Mouse (Mus musculus) forebrain, embryonic 13.5 days (tissue): ENCODE results near the gene Ehbp1. TPM values are rescaled to one million over a fixed set of nuclear protein-coding genes. Genes with fewer than 3 reads are reported as not detected.

Experiments used
- ATAC-seq: fragments of 200-750 bp; cut with Nextera tagmentation; 2 replicates; pipeline ENCODE4 v1.8.0; 2017
- H3K27ac ChIP-seq: fragments of 300-500 bp; sonication (generic); 2 replicates; pipeline ENCODE4 v1.5.1; 2015; ENCODE audit warnings: inconsistent platforms, mild to moderate bottlenecking, moderate library complexity
- H3K27me3 ChIP-seq: fragments of 300-500 bp; sonication (generic); 2 replicates; pipeline ENCODE4 v1.6.1; 2015; ENCODE audit warnings: mild to moderate bottlenecking, inconsistent platforms
- H3K36me3 ChIP-seq: fragments of 300-500 bp; sonication (generic); 2 replicates; pipeline ENCODE4 v1.6.1; 2015; ENCODE audit warnings: mild to moderate bottlenecking, inconsistent platforms; ENCODE audit not compliant: poor library complexity, severe bottlenecking
- H3K4me1 ChIP-seq: fragments of 300-500 bp; sonication (generic); 2 replicates; pipeline ENCODE4 v1.6.1; 2015; ENCODE audit warnings: inconsistent platforms
- H3K4me2 ChIP-seq: fragments of 300-500 bp; sonication (generic); 2 replicates; pipeline ENCODE4 v1.6.1; 2015; ENCODE audit warnings: inconsistent platforms, mild to moderate bottlenecking, moderate library complexity
- H3K4me3 ChIP-seq: fragments of 300-500 bp; sonication (generic); 2 replicates; pipeline ENCODE4 v1.5.1; 2015; ENCODE audit warnings: mild to moderate bottlenecking, inconsistent platforms
- H3K9ac ChIP-seq: fragments of 300-500 bp; sonication (generic); 2 replicates; pipeline ENCODE4 v1.6.1; 2015; ENCODE audit warnings: mild to moderate bottlenecking, inconsistent platforms
- H3K9me3 ChIP-seq: fragments of 300-500 bp; sonication (generic); replicated peaks from 2 replicates; pipeline ENCODE4 v1.6.1; 2016; ENCODE audit warnings: inconsistent platforms
- WGBS: fragments of 180-500 bp; shearing (Covaris S2); methylation state at CpG from one replicate; pipeline ENCODE4 v1.1.7; 2015; 5-methylcytosine and 5-hydroxymethylcytosine counted together
- polyA plus RNA-seq: library from polyadenylated mRNA; unstranded; fragments of >200 nt; fragmentation: Nextera tagmentation; extraction: Ambion mirVana; gene quantifications from 2 replicates; pipeline ENCODE4 v1.2.1, GENCODE M21; 2015

The Ehbp1 gene
- polyA plus RNA-seq, 1 experiment from 2014 or later: 14.6 TPM

DNA sequence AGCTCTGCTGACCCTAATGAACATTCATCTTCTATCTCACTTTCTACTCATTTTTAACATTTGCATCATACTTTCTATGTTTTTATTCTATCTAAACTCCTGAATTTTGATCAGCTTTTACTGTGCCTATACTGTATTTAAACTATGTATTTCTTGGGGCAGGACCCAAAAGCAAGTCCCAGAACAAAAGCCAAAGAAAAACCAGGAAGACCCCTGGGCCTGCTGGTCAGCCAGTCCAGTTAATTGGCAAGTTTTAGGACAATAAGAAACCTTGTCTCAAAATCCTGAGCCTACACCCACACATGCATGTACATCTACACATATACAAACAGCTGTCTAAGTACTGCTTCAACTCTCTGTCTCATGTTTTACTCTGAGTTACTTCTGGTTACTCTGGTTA, 161.9 kb downstream of the Ehbp1 start:
- ATAC-seq: no peak
- Histone ChIP-seq H3K36me3 (no peaks in the 10 kb centered on the region), H3K9me3 (no peaks in the 10 kb centered on the region), H3K9ac (no peak overlapping the region), H3K27ac (no peak overlapping the region), H3K4me2 (no peak overlapping the region), H3K27me3 (no peaks in the 10 kb centered on the region), H3K4me1 (no peaks in the 10 kb centered on the region), H3K4me3 (no peak overlapping the region)

DNA sequence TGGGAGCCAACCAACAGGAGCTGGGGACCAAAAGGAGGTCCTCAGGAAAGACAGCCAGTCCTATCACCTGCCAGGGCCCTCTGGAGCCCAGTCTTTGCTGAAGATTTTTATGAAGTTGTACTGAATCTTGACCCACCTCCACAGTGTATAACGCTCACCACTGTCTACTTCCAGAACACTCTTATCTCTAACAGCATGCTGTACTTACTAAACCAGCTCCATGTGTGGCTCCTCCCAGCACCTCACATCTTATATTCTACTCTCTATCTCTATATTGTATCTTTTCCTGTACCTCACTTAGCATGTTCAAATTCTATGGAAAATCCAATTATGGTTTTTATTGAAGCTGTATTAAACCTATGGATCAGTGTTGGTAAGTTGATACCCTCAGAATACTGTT, 163.5 kb downstream of the Ehbp1 start:
- WGBS: 90% methylated on average over 1 of the region's 1 CpGs
- Histone ChIP-seq H3K36me3 (no peaks in the 10 kb centered on the region), H3K9ac (no peak overlapping the region), H3K9me3 (no peaks in the 10 kb centered on the region), H3K4me3 (no peak overlapping the region), H3K4me1 (no peaks in the 10 kb centered on the region), H3K27me3 (no peaks in the 10 kb centered on the region), H3K27ac (no peak overlapping the region), H3K4me2 (no peak overlapping the region)
- ATAC-seq: no peak

DNA sequence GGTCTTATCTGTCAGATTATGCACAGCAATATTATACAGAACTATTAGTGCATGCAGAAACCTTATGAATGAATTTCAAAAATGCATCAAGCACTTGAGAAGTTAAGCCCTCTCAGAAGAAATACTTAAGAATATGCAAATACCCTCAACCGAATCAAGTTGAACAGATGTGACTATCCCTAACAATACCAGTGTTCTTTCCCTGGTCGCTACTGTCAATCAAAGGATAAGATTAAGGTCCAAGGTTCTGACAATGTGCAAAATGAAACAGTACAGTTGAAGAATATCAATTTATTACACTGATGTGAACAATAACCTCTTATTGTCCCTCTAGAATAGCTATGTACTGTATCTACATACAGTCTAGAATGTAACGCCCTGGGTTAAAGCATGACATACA, 167.8 kb downstream of the Ehbp1 start:
- Histone ChIP-seq H3K9me3 (no peaks in the 10 kb centered on the region), H3K4me3 (no peak overlapping the region), H3K4me2 (no peak overlapping the region), H3K9ac (no peak overlapping the region), H3K27me3 (no peaks in the 10 kb centered on the region), H3K27ac (no peak overlapping the region), H3K4me1 (no peaks in the 10 kb centered on the region), H3K36me3 (peaks cover 10% of the 10 kb centered on the region)
- 50% methylated on average over 3 of the region's 3 CpGs for WGBS
- no peak for ATAC-seq

DNA sequence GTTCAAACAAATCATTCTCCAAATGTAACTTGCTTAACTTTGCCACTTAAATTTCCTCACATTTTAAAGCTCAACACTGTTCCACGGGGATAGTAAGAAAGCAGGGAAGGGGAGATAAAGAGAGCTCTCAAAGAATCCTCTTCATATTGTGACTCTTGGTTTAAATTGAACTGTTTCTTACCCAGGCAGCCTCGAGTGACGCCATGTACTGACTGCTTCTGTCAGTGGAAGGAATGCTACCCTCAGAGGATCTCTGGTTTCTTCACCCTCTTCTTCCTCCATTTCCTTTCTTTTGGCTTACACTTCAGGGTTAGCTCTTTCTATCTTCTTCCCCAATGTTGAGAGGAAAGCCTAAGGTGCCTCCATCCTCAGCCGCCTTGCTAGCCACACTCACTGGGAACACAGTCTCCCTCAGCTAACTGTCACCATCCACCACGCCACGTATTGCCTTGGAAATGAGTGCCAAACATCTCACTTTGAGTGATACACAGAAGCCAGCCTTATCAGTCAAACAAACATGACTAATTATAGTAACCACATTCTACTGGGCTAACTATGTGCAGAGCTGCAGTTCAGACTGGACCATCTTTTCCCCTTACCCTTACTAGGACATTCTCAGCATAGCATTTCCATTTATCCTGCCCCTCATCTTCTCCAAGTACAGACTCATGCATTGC, 171.0 kb downstream of the Ehbp1 start:
- Histone ChIP-seq H3K4me3 (no peak overlapping the region), H3K9me3 (no peaks in the 10 kb centered on the region), H3K9ac (no peak overlapping the region), H3K36me3 (peaks cover 16% of the 10 kb centered on the region), H3K27ac (no peak overlapping the region), H3K27me3 (no peaks in the 10 kb centered on the region), H3K4me1 (no peaks in the 10 kb centered on the region), H3K4me2 (no peak overlapping the region)
- no peak for ATAC-seq
- 94% methylated on average over 6 of the region's 6 CpGs for WGBS

DNA sequence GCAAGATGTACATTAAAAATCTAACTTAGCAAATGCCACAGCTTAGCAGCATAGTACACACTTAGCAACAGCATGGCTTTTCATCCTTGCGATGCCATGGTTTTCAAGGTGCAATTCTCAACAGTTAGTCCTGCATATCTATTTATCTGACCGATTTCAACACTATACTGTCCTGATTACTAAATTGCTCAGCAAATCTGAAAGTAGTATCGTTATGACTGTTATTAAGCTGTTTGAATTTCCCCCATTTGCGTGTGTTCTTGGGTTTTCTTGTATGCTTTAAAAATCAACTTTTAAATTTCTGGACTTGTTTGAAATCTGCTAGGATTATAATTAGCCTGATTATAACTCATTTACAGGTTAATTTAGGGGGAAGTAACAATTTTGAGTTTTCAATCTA, 184.2 kb downstream of the Ehbp1 start:
- Histone ChIP-seq H3K9ac (no peak overlapping the region), H3K4me2 (no peak overlapping the region), H3K4me3 (no peak overlapping the region), H3K27ac (no peak overlapping the region), H3K27me3 (no peaks in the 10 kb centered on the region), H3K9me3 (no peaks in the 10 kb centered on the region), H3K36me3 (no peaks in the 10 kb centered on the region), H3K4me1 (no peaks in the 10 kb centered on the region)
- 90% methylated on average over 4 of the region's 4 CpGs for WGBS
- no peak for ATAC-seq

DNA sequence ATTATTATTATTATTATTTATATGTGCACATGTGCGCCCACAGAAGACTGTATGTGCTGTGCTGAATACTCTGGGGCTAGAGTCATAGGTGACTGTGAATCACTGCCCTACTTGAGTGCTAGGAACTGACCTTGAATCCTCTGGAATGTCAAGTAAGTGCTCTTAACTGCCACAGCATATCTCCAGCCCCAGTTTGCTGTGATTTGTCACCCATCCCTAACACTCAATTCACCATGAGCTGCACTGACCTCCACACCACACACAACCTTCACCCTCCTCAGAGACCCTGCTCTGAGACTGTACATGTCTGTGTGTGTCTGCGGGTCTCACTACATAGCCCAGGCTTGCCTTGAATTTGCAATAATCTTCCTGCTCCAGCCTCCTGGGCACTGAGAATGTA, 185.9 kb downstream of the Ehbp1 start:
- H3K27ac ChIP-seq: no peak overlapping the region
- WGBS: 99% methylated on average over 2 of the region's 2 CpGs
- no peak overlapping the region for H3K9ac ChIP-seq
- H3K27me3 ChIP-seq: no peaks in the 10 kb centered on the region
- H3K4me3 ChIP-seq: no peak overlapping the region
- H3K9me3 ChIP-seq: no peaks in the 10 kb centered on the region
- H3K4me1 ChIP-seq: no peaks in the 10 kb centered on the region
- no peak overlapping the region for H3K4me2 ChIP-seq
- no peak for ATAC-seq
- no peaks in the 10 kb centered on the region for H3K36me3 ChIP-seq

DNA sequence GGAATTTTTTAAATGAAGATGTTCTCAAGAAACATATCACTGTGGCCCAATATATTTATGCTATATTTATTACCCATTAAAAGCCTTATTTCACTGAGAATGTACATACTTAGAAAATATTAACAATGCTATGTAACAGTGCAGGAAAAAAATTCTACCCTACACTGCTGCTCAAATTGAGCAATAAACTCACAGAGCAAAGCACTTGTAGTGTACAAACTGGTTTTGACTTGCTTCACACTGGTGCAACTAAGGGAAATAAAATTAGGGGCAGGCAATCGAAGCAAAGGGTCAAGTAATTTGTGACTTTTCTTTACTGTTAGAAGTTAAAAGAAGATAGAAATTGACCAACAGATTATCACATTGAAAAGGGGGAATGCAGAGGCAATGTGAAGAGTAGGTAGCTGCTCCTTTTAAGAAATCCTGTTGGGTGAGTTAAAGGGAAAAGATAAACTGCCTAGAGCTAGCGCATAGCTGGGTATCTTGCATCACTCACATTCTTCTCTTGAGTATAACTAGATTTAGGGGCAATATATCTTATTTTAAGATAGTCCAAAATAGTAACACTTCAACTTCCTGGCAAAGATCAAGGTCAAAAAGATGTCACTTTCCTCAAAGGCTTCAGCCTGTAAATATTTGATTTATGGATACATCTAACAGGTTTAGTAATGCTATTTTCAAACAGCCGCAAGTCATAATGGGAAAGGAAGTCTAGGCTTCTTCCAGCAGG, 186.6 kb downstream of the Ehbp1 start:
- H3K36me3 ChIP-seq: 0 out of 2 replicates have a peak, but pooled peaks cover under 1% of the 10 kb centered on the region
- no peak overlapping the region for H3K9ac ChIP-seq
- H3K27ac ChIP-seq: no peak overlapping the region
- 96% methylated on average over 3 of the region's 3 CpGs for WGBS
- H3K9me3 ChIP-seq: no peaks in the 10 kb centered on the region
- no peaks in the 10 kb centered on the region for H3K27me3 ChIP-seq
- H3K4me3 ChIP-seq: no peak overlapping the region
- H3K4me1 ChIP-seq: no peaks in the 10 kb centered on the region
- no peak for ATAC-seq
- H3K4me2 ChIP-seq: no peak overlapping the region

DNA sequence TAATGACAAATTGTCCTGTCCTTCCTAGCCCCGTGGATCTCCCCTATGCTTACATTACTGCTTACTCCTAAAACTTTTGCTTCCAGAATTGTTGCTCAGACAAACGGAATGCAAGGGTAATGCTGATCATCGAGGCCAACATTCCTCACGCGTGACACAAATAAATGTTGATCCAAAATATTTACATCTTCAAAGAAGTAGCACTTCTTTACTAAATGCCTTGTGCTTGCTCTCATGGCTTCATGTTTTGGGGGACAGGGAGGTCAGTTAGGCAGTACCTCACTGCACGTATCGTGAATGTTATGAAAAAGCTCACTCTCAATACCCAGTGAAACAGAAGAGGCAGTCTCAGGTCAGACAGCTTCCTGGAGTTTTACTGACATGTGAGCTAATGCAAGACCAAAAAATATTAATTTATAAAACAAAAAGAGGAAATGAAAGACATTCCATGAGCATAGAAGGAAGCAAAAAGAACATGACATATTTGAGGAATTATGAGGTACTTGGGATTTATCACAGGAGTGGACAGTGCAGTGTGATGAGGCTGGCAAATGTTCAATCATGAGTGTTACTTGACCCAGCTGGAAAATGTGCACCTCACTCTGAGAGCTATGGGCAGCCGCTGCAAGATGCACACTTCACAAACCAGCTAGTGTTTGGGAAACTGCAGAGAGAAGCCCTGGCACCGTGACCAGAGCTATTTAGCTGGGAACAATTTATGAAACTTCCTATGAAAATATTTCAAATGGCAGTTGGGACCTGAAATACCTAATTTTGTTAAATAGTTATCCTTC, 187.4 kb downstream of the Ehbp1 start:
- H3K36me3 ChIP-seq: 0 out of 2 replicates have a peak, but pooled peaks cover 2% of the 10 kb centered on the region
- WGBS: 90% methylated on average over 9 of the region's 9 CpGs
- H3K4me1 ChIP-seq: no peaks in the 10 kb centered on the region
- no peak overlapping the region for H3K27ac ChIP-seq
- H3K9ac ChIP-seq: no peak overlapping the region
- H3K27me3 ChIP-seq: no peaks in the 10 kb centered on the region
- no peak overlapping the region for H3K4me3 ChIP-seq
- ATAC-seq: no peak
- no peaks in the 10 kb centered on the region for H3K9me3 ChIP-seq
- H3K4me2 ChIP-seq: no peak overlapping the region

DNA sequence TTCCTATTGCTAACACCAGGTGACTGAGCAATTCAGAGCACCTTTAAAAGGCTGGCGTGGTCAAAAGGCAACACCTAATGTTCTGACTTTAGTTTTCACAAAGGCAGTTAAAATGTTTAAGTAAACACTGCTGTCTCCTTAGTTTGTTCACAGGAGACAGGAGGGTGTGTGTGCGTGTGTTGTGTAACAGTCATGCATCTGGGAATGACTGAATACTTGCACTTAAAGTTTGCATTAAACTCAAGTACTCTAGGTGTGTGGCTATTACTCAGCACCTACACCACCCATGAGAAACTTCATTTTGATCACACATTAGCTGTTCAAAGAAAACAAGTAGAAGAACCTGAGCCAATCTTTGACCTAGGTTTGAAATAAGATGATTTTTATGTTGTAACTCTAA, 201.4 kb downstream of the Ehbp1 start:
- H3K4me3 ChIP-seq: no peak overlapping the region
- no peak overlapping the region for H3K27ac ChIP-seq
- WGBS: 87% methylated on average over 2 of the region's 2 CpGs
- H3K4me1 ChIP-seq: no peaks in the 10 kb centered on the region
- H3K36me3 ChIP-seq: no peaks in the 10 kb centered on the region; the same call in 1 of the 2 replicates
- no peak overlapping the region for H3K4me2 ChIP-seq
- ATAC-seq: no peak
- no peaks in the 10 kb centered on the region for H3K27me3 ChIP-seq
- no peak overlapping the region for H3K9ac ChIP-seq
- no peaks in the 10 kb centered on the region for H3K9me3 ChIP-seq

DNA sequence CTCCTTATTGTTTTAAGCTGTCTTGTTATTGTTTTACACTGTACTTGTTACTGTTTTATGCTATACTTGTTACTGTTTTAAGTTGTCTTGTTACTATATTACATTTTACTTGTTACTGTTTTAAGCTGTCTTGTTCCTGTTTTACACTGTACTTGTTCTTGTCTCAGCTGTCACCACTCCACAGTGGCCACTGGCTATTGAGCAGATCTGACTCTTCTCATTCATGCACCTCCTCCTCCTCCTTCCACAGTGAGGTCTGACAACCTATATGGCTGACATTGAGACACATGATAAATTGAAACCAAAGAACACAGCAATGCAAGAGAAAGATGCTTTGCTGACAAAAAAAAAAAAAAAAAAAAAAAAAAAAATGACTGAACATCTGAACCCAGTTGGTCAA, 203.6 kb downstream of the Ehbp1 start:
- no peak for ATAC-seq
- no peaks in the 10 kb centered on the region for H3K4me1 ChIP-seq
- H3K36me3 ChIP-seq: no peaks in the 10 kb centered on the region
- no peaks in the 10 kb centered on the region for H3K27me3 ChIP-seq
- no peak overlapping the region for H3K4me3 ChIP-seq
- no peaks in the 10 kb centered on the region for H3K9me3 ChIP-seq
- H3K27ac ChIP-seq: no peak overlapping the region
- H3K4me2 ChIP-seq: no peak overlapping the region
- no peak overlapping the region for H3K9ac ChIP-seq

DNA sequence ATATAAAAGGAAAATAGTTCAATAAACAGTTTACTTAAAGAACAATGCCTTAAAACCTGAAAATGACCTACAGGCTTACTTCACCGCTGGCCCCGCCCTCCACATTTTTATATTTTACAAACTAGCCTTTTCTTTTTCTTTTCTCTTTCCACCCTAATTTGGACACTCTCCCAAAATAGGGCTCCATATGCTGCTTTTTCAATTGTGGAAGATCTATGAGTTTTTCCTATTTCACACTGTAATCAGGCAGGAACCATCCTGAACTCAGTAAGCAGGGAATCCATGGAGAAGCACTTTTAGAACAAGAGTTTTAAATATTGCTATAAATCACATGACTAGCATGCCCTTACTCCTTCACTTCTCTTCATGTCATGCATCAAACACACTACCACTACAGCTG, 216.9 kb downstream of the Ehbp1 start:
- H3K27ac ChIP-seq: no peak overlapping the region
- H3K4me2 ChIP-seq: no peak overlapping the region
- no peak overlapping the region for H3K4me3 ChIP-seq
- H3K36me3 ChIP-seq: no peaks in the 10 kb centered on the region
- no peak for ATAC-seq
- no peaks in the 10 kb centered on the region for H3K9me3 ChIP-seq
- no peaks in the 10 kb centered on the region for H3K4me1 ChIP-seq
- 97% methylated on average over 2 of the region's 2 CpGs for WGBS
- H3K27me3 ChIP-seq: no peaks in the 10 kb centered on the region
- no peak overlapping the region for H3K9ac ChIP-seq

DNA sequence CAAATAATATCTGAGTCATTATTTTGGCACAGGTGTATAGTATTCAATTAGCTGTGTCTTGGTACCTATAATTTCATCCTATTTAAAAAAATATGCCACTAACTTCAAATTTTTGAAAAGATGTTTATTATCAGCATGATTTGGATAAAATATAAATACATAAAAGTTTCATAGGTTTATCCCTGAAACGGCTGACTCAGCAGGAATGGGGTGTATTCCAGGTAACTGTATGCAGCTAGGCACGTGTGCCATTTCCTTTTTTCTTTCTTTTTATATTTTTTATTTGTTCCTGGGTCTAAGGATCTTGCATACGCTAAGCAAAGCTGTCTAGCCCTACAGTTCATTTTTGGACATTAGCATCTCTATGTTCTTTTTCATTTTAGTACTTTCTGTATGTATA, 223.2 kb downstream of the Ehbp1 start:
- Histone ChIP-seq H3K9me3 (no peaks in the 10 kb centered on the region), H3K4me3 (no peak overlapping the region), H3K4me1 (no peaks in the 10 kb centered on the region), H3K9ac (no peak overlapping the region), H3K4me2 (no peak overlapping the region), H3K36me3 (no peaks in the 10 kb centered on the region), H3K27me3 (no peaks in the 10 kb centered on the region), H3K27ac (no peak overlapping the region)
- no peak for ATAC-seq
- WGBS: 93% methylated on average over 3 of the region's 3 CpGs
